Mouse (Mus musculus): ENCODE data around the gene Cd164l2. TPM values are rescaled to one million over a fixed set of nuclear protein-coding genes. Genes with fewer than 3 reads are reported as not detected.

Gene Cd164l2
- 0.90 and 1.1 TPM in 2 replicates for polyA plus RNA-seq (2012; rRNA removed)

- TF ChIP-seq POLR2A (IDR thresholded peaks at IDR 0.05; ENCODE audit: control insufficient read depth, extremely low read depth, insufficient read depth, low read length, poor library complexity): no peak
- no peak for TF ChIP-seq CTCF (IDR thresholded peaks at IDR 0.05; ENCODE audit: borderline replicate concordance, control insufficient read depth, extremely low read depth, insufficient read depth, low read length, poor library complexity)
- H3K4me3 ChIP-seq (ENCODE audit: control insufficient read depth, insufficient read depth, low read length): peak within 1 kb of the TSS; percentile 41
- no peak within 1 kb of the TSS for H3K27ac ChIP-seq (ENCODE audit: control insufficient read depth, insufficient read depth, low read length)
- DNase-seq: no peak
- H3K36me3 ChIP-seq (ENCODE audit: control insufficient read depth, insufficient read depth, low read length): no peaks in the 10 kb centered on the region
- H3K27me3 ChIP-seq (ENCODE audit: control insufficient read depth, insufficient read depth, low read length): no peaks in the 10 kb centered on the region
- 7% methylated on average over 52 of the region's 52 CpGs for WGBS
- peaks cover 19% of the 10 kb centered on the region for H3K4me1 ChIP-seq (replicated peaks; ENCODE audit: control insufficient read depth, insufficient read depth, low read length)
Observed at GRCm38 (mm10) chr4:133211751-133212561, at the start of gene Cd164l2, which contains the start of gene Gpr3. Gene Cd164l2 (plus strand): TSS chr4:133212131. Gene Gpr3 (minus strand): TSS chr4:133212536.

- Histone ChIP-seq H3K36me3 (ENCODE audit: control insufficient read depth, insufficient read depth, low read length) (peaks cover 12% of the 10 kb centered on the region; the same call in 1 of the 2 replicates), H3K27me3 (ENCODE audit: control insufficient read depth, insufficient read depth, low read length) (no peaks in the 10 kb centered on the region), H3K4me3 (ENCODE audit: control insufficient read depth, insufficient read depth, low read length) (no peak overlapping the region), H3K4me1 (replicated peaks; ENCODE audit: control insufficient read depth, insufficient read depth, low read length) (peaks cover 18% of the 10 kb centered on the region), H3K27ac (ENCODE audit: control insufficient read depth, insufficient read depth, low read length) (peak overlapping the region; percentile 58)
- no peak for DNase-seq
- TF ChIP-seq CTCF (IDR thresholded peaks at IDR 0.05; ENCODE audit: borderline replicate concordance, control insufficient read depth, extremely low read depth, insufficient read depth, low read length, poor library complexity) (no peak), POLR2A (IDR thresholded peaks at IDR 0.05; ENCODE audit: control insufficient read depth, extremely low read depth, insufficient read depth, low read length, poor library complexity) (no peak)
- 15% methylated on average over 6 of the region's 6 CpGs for WGBS
Observed at GRCm38 (mm10) chr4:133162196-133162595, 49.7 kb upstream of the Cd164l2 start.

- H3K4me1 ChIP-seq (replicated peaks; ENCODE audit: control insufficient read depth, insufficient read depth, low read length): peaks cover 29% of the 10 kb centered on the region
- no peak overlapping the region for H3K27ac ChIP-seq (ENCODE audit: control insufficient read depth, insufficient read depth, low read length)
- 94% methylated on average over 9 of the region's 9 CpGs for WGBS
- H3K36me3 ChIP-seq (ENCODE audit: control insufficient read depth, insufficient read depth, low read length): peaks cover 7% of the 10 kb centered on the region; the same call in 1 of the 2 replicates
- H3K27me3 ChIP-seq (ENCODE audit: control insufficient read depth, insufficient read depth, low read length): no peaks in the 10 kb centered on the region
- DNase-seq: no peak
- H3K4me3 ChIP-seq (ENCODE audit: control insufficient read depth, insufficient read depth, low read length): no peak overlapping the region
- no peak for TF ChIP-seq POLR2A (IDR thresholded peaks at IDR 0.05; ENCODE audit: control insufficient read depth, extremely low read depth, insufficient read depth, low read length, poor library complexity)
- no peak for TF ChIP-seq CTCF (IDR thresholded peaks at IDR 0.05; ENCODE audit: borderline replicate concordance, control insufficient read depth, extremely low read depth, insufficient read depth, low read length, poor library complexity)
Observed at GRCm38 (mm10) chr4:133166773-133167172, 45.2 kb upstream of the Cd164l2 start.

- Histone ChIP-seq H3K27me3 (ENCODE audit: control insufficient read depth, insufficient read depth, low read length) (no peaks in the 10 kb centered on the region), H3K4me1 (replicated peaks; ENCODE audit: control insufficient read depth, insufficient read depth, low read length) (peaks cover 37% of the 10 kb centered on the region), H3K36me3 (ENCODE audit: control insufficient read depth, insufficient read depth, low read length) (peaks cover 2% of the 10 kb centered on the region; the same call in 1 of the 2 replicates), H3K27ac (ENCODE audit: control insufficient read depth, insufficient read depth, low read length) (peak overlapping the region; percentile 95), H3K4me3 (ENCODE audit: control insufficient read depth, insufficient read depth, low read length) (no peak overlapping the region; the same call in 1 of the 2 replicates)
- 17% methylated on average over 10 of the region's 10 CpGs for WGBS
- 0 out of 2 replicates have a peak, but pooled peaks have one; percentile 20 for TF ChIP-seq POLR2A (IDR thresholded peaks at IDR 0.05; ENCODE audit: control insufficient read depth, extremely low read depth, insufficient read depth, low read length, poor library complexity)
- no peak for TF ChIP-seq CTCF (IDR thresholded peaks at IDR 0.05; ENCODE audit: borderline replicate concordance, control insufficient read depth, extremely low read depth, insufficient read depth, low read length, poor library complexity)
- DNase-seq: peak; percentile 69
Observed at GRCm38 (mm10) chr4:133169237-133170055, 42.5 kb upstream of the Cd164l2 start.

- Histone ChIP-seq H3K27ac (ENCODE audit: control insufficient read depth, insufficient read depth, low read length) (peak overlapping the region; percentile 95), H3K36me3 (ENCODE audit: control insufficient read depth, insufficient read depth, low read length) (no peaks in the 10 kb centered on the region), H3K27me3 (ENCODE audit: control insufficient read depth, insufficient read depth, low read length) (no peaks in the 10 kb centered on the region), H3K4me1 (replicated peaks; ENCODE audit: control insufficient read depth, insufficient read depth, low read length) (peaks cover 38% of the 10 kb centered on the region), H3K4me3 (ENCODE audit: control insufficient read depth, insufficient read depth, low read length) (no peak overlapping the region)
- no peak for TF ChIP-seq POLR2A (IDR thresholded peaks at IDR 0.05; ENCODE audit: control insufficient read depth, extremely low read depth, insufficient read depth, low read length, poor library complexity)
- no peak for TF ChIP-seq CTCF (IDR thresholded peaks at IDR 0.05; ENCODE audit: borderline replicate concordance, control insufficient read depth, extremely low read depth, insufficient read depth, low read length, poor library complexity)
- no peak for DNase-seq
- WGBS: 5% methylated on average over 3 of the region's 3 CpGs
Observed at GRCm38 (mm10) chr4:133170056-133170524, 41.8 kb upstream of the Cd164l2 start.

GRCm38 (mm10) chr4:133170616-133171015 is 41.3 kb upstream of the Cd164l2 start:
- Histone ChIP-seq H3K36me3 (ENCODE audit: control insufficient read depth, insufficient read depth, low read length) (no peaks in the 10 kb centered on the region), H3K27me3 (ENCODE audit: control insufficient read depth, insufficient read depth, low read length) (no peaks in the 10 kb centered on the region), H3K4me3 (ENCODE audit: control insufficient read depth, insufficient read depth, low read length) (no peak overlapping the region), H3K4me1 (replicated peaks; ENCODE audit: control insufficient read depth, insufficient read depth, low read length) (peaks cover 44% of the 10 kb centered on the region), H3K27ac (ENCODE audit: control insufficient read depth, insufficient read depth, low read length) (peak overlapping the region; percentile 95)
- TF ChIP-seq CTCF (IDR thresholded peaks at IDR 0.05; ENCODE audit: borderline replicate concordance, control insufficient read depth, extremely low read depth, insufficient read depth, low read length, poor library complexity): no peak
- no peak for TF ChIP-seq POLR2A (IDR thresholded peaks at IDR 0.05; ENCODE audit: control insufficient read depth, extremely low read depth, insufficient read depth, low read length, poor library complexity)
- no peak for DNase-seq
